Mouse (Mus musculus): ENCODE data around the gene Isg20l2.

- no peak for TF ChIP-seq CTCF (conservative IDR thresholded peaks at IDR 0.05; ENCODE audit: low read length)
- no peak for TF ChIP-seq NANOG (IDR thresholded peaks at IDR 0.05; ENCODE audit: borderline replicate concordance, low read length)
- TF ChIP-seq POU5F1 (IDR thresholded peaks at IDR 0.05; ENCODE audit: borderline replicate concordance, low read length): no peak
Measured at GRCm38 (mm10) chr3:87972776-87973175, 42.7 kb downstream of the Isg20l2 start.

Data from E14TG2a.4 (cell line).